Mouse (Mus musculus): ENCODE measurements at regions not wholly inside any gene's neighbourhood (a gene's known extent, or its start where the extent isn't known, plus 50 kb on each side); places are given as distances from the start of the nearest gene placed in this dataset.

DNA sequence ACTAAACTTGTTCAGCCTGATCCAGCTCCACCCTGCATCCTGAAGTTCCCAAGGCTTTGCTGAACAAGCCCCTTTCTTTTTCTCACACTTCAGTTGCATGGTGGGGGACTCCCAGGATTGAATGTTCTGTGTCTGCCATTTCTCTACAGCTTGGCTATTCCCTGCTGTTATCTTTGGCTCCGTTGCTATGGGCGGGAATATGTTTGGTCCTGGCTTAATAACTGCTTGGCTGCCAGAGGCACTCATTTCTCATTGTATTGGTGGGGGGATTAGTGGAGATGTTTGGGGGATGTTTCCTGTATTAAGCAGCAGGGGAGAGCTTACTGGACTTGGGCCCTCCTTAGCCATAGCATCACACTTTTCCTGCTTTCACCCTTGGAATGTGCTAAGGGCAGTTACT, 144.1 kb downstream of the Snx19 start:
- Histone ChIP-seq H3K36me3 (no peaks in the 10 kb centered on the region), H3K27ac (no peak overlapping the region), H3K4me1 (peaks cover 6% of the 10 kb centered on the region; the same call in 1 of the 2 replicates), H3K9ac (no peak overlapping the region), H3K9me3 (no peaks in the 10 kb centered on the region), H3K4me3 (no peak overlapping the region), H3K4me2 (replicated peaks) (no peak overlapping the region), H3K27me3 (no peaks in the 10 kb centered on the region)
- WGBS: 26% methylated on average over 2 of the region's 2 CpGs
- ATAC-seq (ENCODE audit: insufficient number of reproducible peaks, insufficient read depth, low FRiP score, low TSS enrichment): no peak

DNA sequence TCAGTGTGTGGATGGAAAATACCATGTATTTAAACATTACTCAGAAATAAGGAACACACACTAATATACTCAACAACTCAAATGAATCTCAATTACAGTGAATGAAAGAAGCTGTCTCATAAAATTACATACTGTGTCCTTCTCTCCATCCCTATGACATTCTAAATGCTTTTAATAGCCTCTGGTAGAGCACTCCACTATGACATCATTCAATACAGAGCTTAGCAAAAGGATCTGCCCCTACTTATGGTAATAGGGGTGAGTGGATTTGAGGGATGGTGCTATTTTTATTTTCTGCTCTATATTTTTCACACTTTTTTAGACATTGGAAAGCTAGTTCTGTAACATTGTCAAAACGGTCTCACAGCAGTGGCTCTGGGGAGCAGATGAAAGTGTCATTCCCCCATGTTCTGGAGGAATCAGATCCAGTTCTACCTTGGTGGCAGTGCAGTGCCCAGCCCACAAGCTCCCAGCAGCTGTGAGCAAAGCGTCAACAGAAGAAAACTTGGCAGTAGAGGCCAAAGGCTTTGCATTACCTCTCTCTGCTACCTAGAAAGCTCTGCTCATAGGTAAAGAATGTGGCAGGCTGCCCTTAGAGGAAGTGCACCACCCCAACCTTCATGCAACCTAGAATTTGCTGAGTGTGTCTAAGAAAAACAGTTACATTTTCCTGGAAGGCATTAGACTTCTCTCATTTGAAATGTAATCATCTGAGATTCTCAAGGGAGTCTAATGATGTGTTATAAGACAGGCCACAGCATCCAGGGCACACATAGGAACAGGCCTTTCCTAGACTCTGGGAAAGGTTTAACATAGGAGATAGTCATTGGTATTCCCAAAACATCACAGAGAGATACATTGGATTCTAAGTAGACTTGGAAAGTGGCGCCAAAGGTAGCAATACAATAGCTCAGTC, 138.1 kb downstream of the Snx19 start:
- ATAC-seq (ENCODE audit: insufficient number of reproducible peaks, insufficient read depth, low FRiP score, low TSS enrichment): no peak
- Histone ChIP-seq H3K4me3 (no peak overlapping the region), H3K27ac (no peak overlapping the region), H3K36me3 (no peaks in the 10 kb centered on the region), H3K9me3 (no peaks in the 10 kb centered on the region), H3K4me2 (replicated peaks) (no peak overlapping the region), H3K27me3 (no peaks in the 10 kb centered on the region), H3K9ac (no peak overlapping the region), H3K4me1 (no peaks in the 10 kb centered on the region)
- 81% methylated on average over 3 of the region's 3 CpGs for WGBS

GRCm38 (mm10) chr9:30563399-30563798, 136.5 kb downstream of the Snx19 start:
- WGBS: 80% methylated on average over 5 of the region's 5 CpGs

GRCm38 (mm10) chr9:30554908-30555307, 128.0 kb downstream of the Snx19 start:
- H3K27me3 ChIP-seq: no peaks in the 10 kb centered on the region
- no peaks in the 10 kb centered on the region for H3K36me3 ChIP-seq
- no peaks in the 10 kb centered on the region for H3K4me1 ChIP-seq
- H3K9me3 ChIP-seq: no peaks in the 10 kb centered on the region
- H3K9ac ChIP-seq: no peak overlapping the region
- H3K4me3 ChIP-seq: no peak overlapping the region
- WGBS: 77% methylated on average over 2 of the region's 2 CpGs
- no peak overlapping the region for H3K4me2 ChIP-seq (replicated peaks)
- H3K27ac ChIP-seq: no peak overlapping the region
- ATAC-seq (ENCODE audit: insufficient number of reproducible peaks, insufficient read depth, low FRiP score, low TSS enrichment): no peak

More at GRCm38 (mm10) chr9:30563399-30563798, 136.5 kb downstream of the Snx19 start:
- Histone ChIP-seq H3K9me3 (no peaks in the 10 kb centered on the region), H3K4me2 (replicated peaks) (no peak overlapping the region), H3K27me3 (no peaks in the 10 kb centered on the region), H3K4me1 (no peaks in the 10 kb centered on the region), H3K27ac (no peak overlapping the region), H3K36me3 (no peaks in the 10 kb centered on the region), H3K4me3 (no peak overlapping the region), H3K9ac (no peak overlapping the region)
- no peak for ATAC-seq (ENCODE audit: insufficient number of reproducible peaks, insufficient read depth, low FRiP score, low TSS enrichment)

GRCm38 (mm10) chr9:30552721-30553120, 125.8 kb downstream of the Snx19 start:
- Histone ChIP-seq H3K9me3 (no peaks in the 10 kb centered on the region), H3K4me1 (no peaks in the 10 kb centered on the region), H3K9ac (no peak overlapping the region), H3K4me3 (no peak overlapping the region), H3K27me3 (no peaks in the 10 kb centered on the region), H3K4me2 (replicated peaks) (no peak overlapping the region), H3K27ac (no peak overlapping the region), H3K36me3 (no peaks in the 10 kb centered on the region)
- WGBS: 89% methylated on average over 8 of the region's 8 CpGs
- ATAC-seq (ENCODE audit: insufficient number of reproducible peaks, insufficient read depth, low FRiP score, low TSS enrichment): no peak

DNA sequence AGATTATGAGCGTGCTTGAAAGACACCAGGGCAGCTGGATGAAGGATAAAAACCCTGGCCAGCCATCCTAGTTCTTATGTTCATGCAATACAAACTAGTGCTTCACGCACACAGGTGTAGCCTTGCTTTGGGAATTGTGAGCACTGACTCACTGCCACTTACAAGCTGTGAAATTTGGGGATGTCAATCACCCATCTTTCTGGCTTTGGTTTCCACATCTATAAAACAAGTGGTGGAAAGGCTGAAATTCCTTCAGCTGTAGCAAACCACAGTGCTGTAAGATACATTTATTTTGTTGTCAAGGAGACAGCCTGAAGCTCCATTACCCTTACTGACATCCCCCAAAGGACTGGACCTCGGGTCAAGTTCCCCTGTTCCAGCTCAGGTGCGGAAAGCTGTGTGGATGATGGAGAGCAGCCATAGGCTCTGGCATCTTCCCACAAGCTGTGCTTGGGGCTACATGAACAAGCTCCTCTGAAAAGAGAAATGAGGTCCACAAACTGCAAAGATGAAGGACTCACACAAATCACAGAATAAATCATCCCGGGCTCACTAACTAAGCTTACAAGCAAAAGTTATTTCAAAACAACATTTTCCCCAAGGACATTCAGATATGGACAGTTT, 123.1 kb downstream of the Snx19 start:
- Histone ChIP-seq H3K27ac (no peak overlapping the region), H3K9ac (no peak overlapping the region), H3K27me3 (no peaks in the 10 kb centered on the region), H3K9me3 (no peaks in the 10 kb centered on the region), H3K4me1 (no peaks in the 10 kb centered on the region), H3K36me3 (no peaks in the 10 kb centered on the region), H3K4me3 (no peak overlapping the region), H3K4me2 (replicated peaks) (no peak overlapping the region)
- WGBS: 79% methylated on average over 5 of the region's 5 CpGs
- no peak for ATAC-seq (ENCODE audit: insufficient number of reproducible peaks, insufficient read depth, low FRiP score, low TSS enrichment)

- WGBS: 88% methylated on average over 6 of the region's 6 CpGs
- no peak for ATAC-seq (ENCODE audit: insufficient number of reproducible peaks, insufficient read depth, low FRiP score, low TSS enrichment)
- no peaks in the 10 kb centered on the region for H3K27me3 ChIP-seq
- H3K4me2 ChIP-seq (replicated peaks): no peak overlapping the region
- no peak overlapping the region for H3K9ac ChIP-seq
- H3K4me3 ChIP-seq: no peak overlapping the region
- 0 out of 2 replicates have a peak, but pooled peaks cover 8% of the 10 kb centered on the region for H3K4me1 ChIP-seq
- no peaks in the 10 kb centered on the region for H3K36me3 ChIP-seq
- no peaks in the 10 kb centered on the region for H3K9me3 ChIP-seq
- no peak overlapping the region for H3K27ac ChIP-seq
Observed at GRCm38 (mm10) chr9:30539858-30540257, 113.0 kb downstream of the Snx19 start.

DNA sequence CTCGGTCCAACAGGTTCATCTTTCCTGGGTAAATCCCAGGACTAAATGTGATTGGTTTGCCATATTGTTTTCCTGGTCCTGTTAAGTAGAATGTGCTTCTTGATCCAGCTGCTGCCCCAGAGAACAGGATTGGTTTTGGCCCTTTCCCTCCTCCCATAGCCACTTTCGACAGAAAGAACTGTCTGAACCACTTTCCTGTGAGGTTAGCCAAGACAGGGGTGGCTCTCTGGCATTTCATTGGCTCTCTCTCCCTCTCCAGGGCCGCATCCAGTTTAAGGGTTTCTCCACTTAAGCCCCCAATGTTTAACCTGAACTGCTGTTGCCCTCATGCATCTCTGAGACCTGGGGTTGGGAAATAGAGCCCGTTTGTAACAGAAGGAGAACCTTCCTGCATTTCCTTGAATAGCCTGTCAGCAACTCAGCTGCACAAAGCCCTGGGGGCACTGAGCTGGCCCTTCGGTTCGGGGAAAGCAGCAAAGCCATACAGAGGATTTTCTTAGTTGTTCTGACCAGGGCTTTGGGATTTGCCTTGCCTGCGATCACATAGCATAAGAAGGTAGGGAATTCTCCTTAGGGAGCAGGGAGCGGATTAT, 109.7 kb downstream of the Snx19 start:
- whole genome bisulfite sequencing: 32% methylated on average over 8 of the region's 8 CpGs
- H3K27me3 ChIP-seq: no peaks in the 10 kb centered on the region
- no peak overlapping the region for H3K4me3 ChIP-seq
- no peak overlapping the region for H3K9ac ChIP-seq
- H3K27ac ChIP-seq: no peak overlapping the region
- 0 out of 2 replicates have a peak, but pooled peaks cover 8% of the 10 kb centered on the region for H3K4me1 ChIP-seq
- ATAC-seq (ENCODE audit: insufficient number of reproducible peaks, insufficient read depth, low FRiP score, low TSS enrichment): no peak; the same call in 1 of the 2 replicates
- no peak overlapping the region for H3K4me2 ChIP-seq (replicated peaks)
- H3K36me3 ChIP-seq: no peaks in the 10 kb centered on the region
- no peaks in the 10 kb centered on the region for H3K9me3 ChIP-seq

- Histone ChIP-seq H3K36me3 (no peaks in the 10 kb centered on the region), H3K27ac (no peak overlapping the region), H3K4me1 (0 out of 2 replicates have a peak, but pooled peaks cover 8% of the 10 kb centered on the region), H3K27me3 (no peaks in the 10 kb centered on the region), H3K9me3 (no peaks in the 10 kb centered on the region), H3K9ac (no peak overlapping the region), H3K4me2 (replicated peaks) (no peak overlapping the region), H3K4me3 (no peak overlapping the region)
- ATAC-seq (ENCODE audit: insufficient number of reproducible peaks, insufficient read depth, low FRiP score, low TSS enrichment): no peak
- 70% methylated on average over 4 of the region's 4 CpGs for WGBS
Observed at GRCm38 (mm10) chr9:30534961-30535360, 108.1 kb downstream of the Snx19 start.

DNA sequence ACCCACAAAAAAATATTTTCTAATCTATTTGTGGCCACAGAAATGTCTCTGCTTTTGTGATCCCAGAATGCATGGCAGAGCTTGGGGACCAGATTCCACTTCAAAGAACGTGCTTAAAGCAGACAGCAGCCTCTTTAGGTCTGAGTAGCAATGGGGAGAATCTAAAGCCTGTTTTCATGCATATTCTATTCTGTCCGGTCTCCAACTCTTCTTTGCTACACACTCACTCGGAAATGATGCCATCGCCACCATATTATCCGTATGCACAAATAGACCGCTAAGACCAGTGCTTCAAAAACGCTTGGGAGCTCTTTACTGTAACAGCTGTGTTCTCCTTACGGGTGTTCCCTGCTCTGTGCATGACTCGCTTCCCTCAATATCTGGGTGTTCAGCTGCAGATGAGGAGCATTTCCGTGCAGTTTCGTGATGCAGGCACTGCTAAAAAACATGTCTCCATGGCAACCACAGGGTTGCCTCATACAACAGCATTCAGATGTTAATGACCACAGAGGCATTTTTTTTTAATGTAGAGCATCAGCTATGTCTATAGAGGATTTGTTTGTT, 107.0 kb downstream of the Snx19 start:
- H3K9ac ChIP-seq: no peak overlapping the region
- H3K9me3 ChIP-seq: no peaks in the 10 kb centered on the region
- H3K4me2 ChIP-seq (replicated peaks): no peak overlapping the region
- H3K4me1 ChIP-seq: 0 out of 2 replicates have a peak, but pooled peaks cover 8% of the 10 kb centered on the region
- H3K27ac ChIP-seq: no peak overlapping the region
- H3K4me3 ChIP-seq: no peak overlapping the region
- ATAC-seq (ENCODE audit: insufficient number of reproducible peaks, insufficient read depth, low FRiP score, low TSS enrichment): no peak
- WGBS: 78% methylated on average over 11 of the region's 11 CpGs
- no peaks in the 10 kb centered on the region for H3K36me3 ChIP-seq
- no peaks in the 10 kb centered on the region for H3K27me3 ChIP-seq

DNA sequence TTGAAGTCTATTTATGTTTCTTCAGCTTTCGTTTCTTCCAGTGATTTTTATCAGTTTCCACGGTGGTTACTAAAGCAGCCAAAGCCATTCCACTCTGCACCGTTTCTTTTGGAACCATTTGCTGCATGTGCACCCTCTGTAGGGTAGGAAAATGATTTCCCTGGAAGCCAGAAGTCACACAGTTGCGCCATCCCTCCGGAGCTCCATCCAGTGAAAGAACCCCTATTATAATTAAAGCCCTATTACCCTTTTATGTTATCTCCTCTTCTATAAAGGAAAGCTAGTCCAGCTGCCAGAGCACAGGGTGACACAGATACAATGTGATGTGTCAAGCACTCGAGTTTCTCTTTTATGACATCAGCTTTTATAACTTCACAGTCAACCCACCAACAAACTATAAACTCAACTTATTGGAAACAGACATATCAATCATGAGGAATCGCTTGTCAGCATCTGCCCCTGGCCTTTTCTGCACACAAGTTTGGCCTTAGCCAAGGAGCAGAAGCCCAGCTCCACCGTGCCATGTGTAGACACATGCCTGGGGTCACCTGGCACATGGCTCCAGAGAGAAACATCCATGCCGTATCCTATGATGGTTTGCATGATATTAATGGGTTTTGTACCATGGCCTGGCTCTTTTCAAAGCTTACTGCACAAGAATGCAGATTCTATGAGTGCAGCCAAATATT, 106.3 kb downstream of the Snx19 start:
- ATAC-seq (ENCODE audit: insufficient number of reproducible peaks, insufficient read depth, low FRiP score, low TSS enrichment): no peak
- no peak overlapping the region for H3K4me2 ChIP-seq (replicated peaks)
- H3K9me3 ChIP-seq: no peaks in the 10 kb centered on the region
- H3K4me3 ChIP-seq: no peak overlapping the region
- 0 out of 2 replicates have a peak, but pooled peaks cover 8% of the 10 kb centered on the region for H3K4me1 ChIP-seq
- H3K27ac ChIP-seq: 0 out of 2 replicates have a peak overlapping the region, but pooled peaks have one; percentile 36
- H3K36me3 ChIP-seq: no peaks in the 10 kb centered on the region
- H3K9ac ChIP-seq: no peak overlapping the region
- WGBS: 56% methylated on average over 9 of the region's 9 CpGs
- H3K27me3 ChIP-seq: no peaks in the 10 kb centered on the region
